Comparison of ENCODE assay signal across 8 mouse cellular contexts in the genomic region with DNA sequence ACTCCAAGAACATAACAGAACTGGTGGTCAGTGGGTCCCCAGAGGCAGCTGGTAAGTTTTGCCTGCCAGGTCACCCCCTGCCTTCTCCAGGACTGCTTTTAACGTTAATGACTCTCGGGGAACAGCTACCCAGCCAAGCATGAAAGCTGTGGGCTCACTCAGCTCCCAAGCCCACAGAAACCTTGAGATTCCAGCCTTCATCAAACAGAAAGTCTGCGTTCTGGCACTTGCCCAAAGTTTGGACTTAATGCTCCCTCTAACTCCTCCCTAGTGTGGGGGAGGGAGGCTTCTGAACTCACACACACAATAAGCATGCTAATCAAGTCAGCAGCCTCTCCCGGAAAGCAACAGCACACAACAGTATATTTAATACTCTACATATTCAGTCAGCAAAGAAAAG.
DNase-seq lines count a peak whose midpoint lies in the region; ATAC-seq and TF ChIP-seq lines count a peak whose summit lies in the region.

No protein-coding gene starts in this region.

- H3K36me3 ChIP-seq in CH12.LX (replicated peaks in 1 of 2; ENCODE audit: control insufficient read depth in 1 of 2, insufficient read depth in 1 of 2, low read length in 1 of 2): no peaks in the 10 kb centered on the region
- H3K36me3 ChIP-seq in forebrain, embryonic 10.5 days (replicated peaks): peaks cover 22% of the 10 kb centered on the region
- no peaks in the 10 kb centered on the region for H3K36me3 ChIP-seq in midbrain, embryonic 15.5 days (replicated peaks)

- CTCF ChIA-PET in Patski (lab: Charles Lee): no interaction called here

- no peaks in the 10 kb centered on the region for H3K9me3 ChIP-seq in CH12.LX (replicated peaks; ENCODE audit: low read length)
- H3K9me3 ChIP-seq in forebrain, embryonic 10.5 days: no peaks in the 10 kb centered on the region
- no peaks in the 10 kb centered on the region for H3K9me3 ChIP-seq in midbrain, embryonic 15.5 days

- no peak overlapping the region for H3K27ac ChIP-seq in CH12.LX (ENCODE audit: insufficient read depth, low read depth)
- H3K27ac ChIP-seq in forebrain, embryonic 10.5 days: peak overlapping the region; percentile 77
- H3K27ac ChIP-seq in midbrain, embryonic 15.5 days: peak overlapping the region; percentile 40; the same call in 1 of the 2 replicates

- ATAC-seq in Patski: no peak
- ATAC-seq in midbrain, embryonic 15.5 days (replicated peaks): peak; percentile 84
- ATAC-seq in erythroid progenitor cell, adult 5-6 weeks (replicated peaks; ENCODE audit: low FRiP score, poor library complexity, severe bottlenecking): no peak
- no peak for ATAC-seq in cerebellum, adult (ENCODE audit: insufficient number of reproducible peaks, low FRiP score, low TSS enrichment)

- TF ChIP-seq CTCF in CH12.LX (conservative IDR thresholded peaks at IDR 0.05 in 1 of 2, IDR thresholded peaks at IDR 0.05 in 1 of 2; ENCODE audit: low read depth in 2 of 2, low read length in 2 of 2) (no peak), Patski (IDR thresholded peaks at IDR 0.05) (no peak)

- in situ Hi-C loops in CH12.LX (cut with MboI; ENCODE audit: low pct_ligation_motif_present, low pct_unique_long_range_greater_than_20kb, low sequenced_read_pairs) (no loop called here), Patski (cut with MboI; ENCODE audit: low pct_unique_long_range_greater_than_20kb) (no loop called here)

- DNase-seq in CH12.LX (ENCODE audit: extremely low read depth) (peak; percentile 6), Patski (ENCODE audit: low read depth, low spot score) (peak; percentile 49)
- DNase-seq in forebrain, embryonic 10.5 days (ENCODE audit: extremely low spot score, low spot score): peak; percentile 57
- DNase-seq in heart, postnatal 10 days: peak; percentile 70 to 72
- DNase-seq in kidney, postnatal 36 days: peak; percentile 84 to 88

- no peak for TF ChIP-seq RAD21 in CH12.LX (IDR thresholded peaks at IDR 0.05; ENCODE audit: low read depth, low read length)

- intact Hi-C loops in heart, postnatal 10 days (cut with DNase I): no loop called here

- peak overlapping the region; percentile 30; the same call in 1 of the 2 replicates for H3K4me2 ChIP-seq in CH12.LX (ENCODE audit: insufficient read depth, low read depth, poor library complexity, severe bottlenecking)
- 0 out of 2 replicates have a peak overlapping the region, but pooled peaks have one; percentile 5 for H3K4me2 ChIP-seq in midbrain, embryonic 15.5 days

- no peak for TF ChIP-seq EP300 in CH12.LX (IDR thresholded peaks at IDR 0.05; ENCODE audit: low read length)

- dilution Hi-C loops in CH12.LX (cut with MboI; ENCODE audit: extremely low pct_ligation_motif_present, extremely low pct_unique_long_range_greater_than_20kb, low sequenced_read_pairs): no loop called here

- TF ChIP-seq POLR2A in CH12.LX (IDR thresholded peaks at IDR 0.05; ENCODE audit: low read depth, low read length): no peak

- POLR2A ChIA-PET in Patski (lab: Charles Lee): no interaction called here

- 5% methylated on average over 4 of the region's 4 CpGs for WGBS in forebrain, embryonic 10.5 days
- 3% methylated on average over 4 of the region's 4 CpGs for WGBS in midbrain, embryonic 15.5 days

- H3K27me3 ChIP-seq in CH12.LX (replicated peaks) (no peaks in the 10 kb centered on the region), Patski (no peaks in the 10 kb centered on the region)
- H3K27me3 ChIP-seq in forebrain, embryonic 10.5 days (ENCODE audit: poor library complexity, severe bottlenecking): no peaks in the 10 kb centered on the region
- no peaks in the 10 kb centered on the region for H3K27me3 ChIP-seq in midbrain, embryonic 15.5 days (replicated peaks)

- peaks cover 0 to 11% of the 10 kb centered on the region in 2 experiments; a peak in 2 of 4 replicates for H3K4me1 ChIP-seq in CH12.LX (ENCODE audit: control insufficient read depth in 1 of 2, insufficient read depth in 2 of 2)
- H3K4me1 ChIP-seq in forebrain, embryonic 10.5 days: peaks cover 30% of the 10 kb centered on the region
- H3K4me1 ChIP-seq in midbrain, embryonic 15.5 days: peaks cover 11% of the 10 kb centered on the region

- H3K9ac ChIP-seq in CH12.LX (ENCODE audit: insufficient read depth, low read depth): no peak overlapping the region
- no peak overlapping the region for H3K9ac ChIP-seq in midbrain, embryonic 15.5 days

- no peak overlapping the region for H3K4me3 ChIP-seq in CH12.LX (replicated peaks in 1 of 3; ENCODE audit: low read depth in 2 of 3, low read length in 2 of 3, poor library complexity in 1 of 3)
- peak overlapping the region; percentile 18; the same call in 1 of the 2 replicates for H3K4me3 ChIP-seq in forebrain, embryonic 10.5 days
- H3K4me3 ChIP-seq in midbrain, embryonic 15.5 days: no peak overlapping the region

- H3K79me2 ChIP-seq in CH12.LX (replicated peaks; ENCODE audit: control insufficient read depth, extremely low read depth, insufficient read depth, poor library complexity, severe bottlenecking): no peaks in the 10 kb centered on the region

TF ChIP-seq in CH12.LX, 34 proteins besides CTCF, POLR2A, EP300 and RAD21:
- TF ChIP-seq MAFK (IDR thresholded peaks at IDR 0.05; ENCODE audit: insufficient replicate concordance, low read length): no peak
- TF ChIP-seq CHD2 (IDR thresholded peaks at IDR 0.05; ENCODE audit: low read length): no peak
- TF ChIP-seq TCF12 (IDR thresholded peaks at IDR 0.05; ENCODE audit: low read depth, low read length): no peak
- no peak for TF ChIP-seq ZNF384 (IDR thresholded peaks at IDR 0.05; ENCODE audit: low read depth, low read length)

Comparison
In these comparisons a context has a peak if more than half of its experiments do, and no peak if none do; other contexts are left out.
1. DNase-seq: peak in every context shown above with its lines; median percentile 86 in kidney, postnatal 36 days; 71 in heart, postnatal 10 days; 57 in forebrain, embryonic 10.5 days; 49 in Patski; 6 in CH12.LX.